Comparison of ENCODE assay signal across 23 mouse cellular contexts in the genomic region with DNA sequence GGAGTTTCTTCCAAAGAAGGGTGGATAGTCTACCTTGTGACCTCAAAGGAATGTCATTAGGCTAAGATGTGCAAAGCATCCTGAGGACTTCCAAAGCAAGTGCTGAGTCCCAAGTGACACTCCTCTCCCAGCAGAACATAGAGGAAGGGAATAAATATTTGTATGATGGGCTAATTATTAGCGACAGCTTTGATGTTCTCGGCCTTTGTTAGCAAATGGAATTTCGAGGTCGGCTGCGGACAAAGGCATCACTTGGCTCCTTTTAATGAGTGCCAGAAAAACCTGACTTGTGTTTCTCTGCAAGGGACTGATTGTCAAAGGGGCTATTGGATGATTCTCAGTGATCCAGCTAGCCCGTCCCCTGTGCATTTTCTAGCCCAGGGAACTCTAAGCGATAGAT. TPM values are rescaled to one million over a fixed set of nuclear protein-coding genes. Genes with fewer than 3 reads are reported as not detected.
"Had no signal": no experiment of that assay in that cellular context is flagged by ENCODE, and none has a peak within 500 bp of the region (broad histone marks: within the 10 kb centered on the region; RNA-seq: fewer than 3 reads in every experiment).

No protein-coding gene starts in this region.

- H3K36me3 ChIP-seq: limb, embryonic 13.5 days; liver, embryonic 12.5 days; liver, embryonic 15.5 days; lung, embryonic 15.5 days; stomach, embryonic 15.5 days had no signal

- H3K27me3 ChIP-seq: limb, embryonic 13.5 days; liver, embryonic 12.5 days; lung, embryonic 15.5 days; stomach, embryonic 15.5 days had no signal

- H3K9ac ChIP-seq: limb, embryonic 13.5 days; liver, embryonic 12.5 days; liver, embryonic 15.5 days; lung, embryonic 15.5 days; stomach, embryonic 15.5 days had no signal

- H3K9me3 ChIP-seq: limb, embryonic 10.5 days; limb, embryonic 13.5 days; liver, embryonic 12.5 days; liver, embryonic 15.5 days; lung, embryonic 15.5 days; midbrain, embryonic 10.5 days; stomach, embryonic 15.5 days had no signal

- ATAC-seq: liver, embryonic 12.5 days; midbrain, embryonic 16.5 days had no signal

- H3K4me3 ChIP-seq: limb, embryonic 10.5 days; limb, embryonic 13.5 days; liver, embryonic 12.5 days; liver, embryonic 15.5 days; lung, embryonic 15.5 days; megakaryocyte, embryonic 14.5 days; midbrain, embryonic 10.5 days; stomach, embryonic 15.5 days had no signal

- H3K4me2 ChIP-seq: limb, embryonic 13.5 days; liver, embryonic 12.5 days; liver, embryonic 15.5 days; lung, embryonic 15.5 days; stomach, embryonic 15.5 days had no signal

- DNase-seq: kidney, adult 2 months; kidney, postnatal 14 days; kidney, postnatal 4 days; layer of hippocampus, adult 9-11 months; liver; lung, postnatal 10 days; right cerebral cortex, postnatal 25 days; spleen, adult 18-20 months; thymus, adult 18-20 months; thymus, postnatal 36 days had no signal

- H3K27ac ChIP-seq: limb, embryonic 10.5 days; limb, embryonic 13.5 days; liver, embryonic 12.5 days; liver, embryonic 15.5 days; lung, embryonic 15.5 days; midbrain, embryonic 10.5 days; stomach, embryonic 15.5 days had no signal

RNA-seq across cellular contexts. Expression of a gene that starts 59.0 kb away (rescaled TPM):
- polyA plus RNA-seq: intestine, postnatal 0 days; kidney, adult 2 months; limb, embryonic 10.5 days; liver, embryonic 12.5 days; liver, embryonic 15.5 days; lung, embryonic 15.5 days; midbrain, embryonic 10.5 days; midbrain, embryonic 16.5 days; neural tube, embryonic 11.5 days; neural tube, embryonic 14.5 days; stomach, embryonic 15.5 days; urinary bladder, adult 2 months had no signal
